Mouse (Mus musculus) heart, adult 2 months (tissue): Measurements from ENCODE around the gene Ttll13. TPM values are rescaled to one million over a fixed set of nuclear protein-coding genes. Genes with fewer than 3 reads are reported as not detected.

Experiments used
- DNase-seq, 2 experiments: peaks; one replicate each; pipeline ENCODE4 v3.0.0; 2021
- H3K27ac ChIP-seq: fragments of 200-600 bp; 2 replicates; pipeline ENCODE4 v1.8.1; 2022
- H3K27me3 ChIP-seq: fragments of 200-500 bp; 2 replicates; pipeline ENCODE4 v1.6.1; 2012; ENCODE audit warnings: mild to moderate bottlenecking, low read length, inconsistent platforms, mixed read lengths; ENCODE audit not compliant: control insufficient read depth, insufficient read depth
- H3K36me3 ChIP-seq: fragments of 200-500 bp; 2 replicates; pipeline ENCODE4 v1.6.1; 2012; ENCODE audit warnings: low read length, inconsistent platforms; ENCODE audit not compliant: control insufficient read depth, insufficient read depth
- H3K4me1 ChIP-seq: fragments of 200-500 bp; 2 replicates; pipeline ENCODE4 v1.6.1; 2011; ENCODE audit warnings: low read length; ENCODE audit not compliant: control insufficient read depth, insufficient read depth
- H3K4me3 ChIP-seq: fragments of 200-600 bp; 2 replicates; pipeline ENCODE4 v1.8.1; 2022
- H3K79me2 ChIP-seq: fragments of 200-500 bp; replicated peaks from 2 replicates; pipeline ENCODE4 v1.6.1; 2012; ENCODE audit warnings: mild to moderate bottlenecking, inconsistent platforms, low read length, moderate library complexity, mixed read lengths; ENCODE audit not compliant: control insufficient read depth, insufficient read depth
- H3K9ac ChIP-seq: fragments of 200-500 bp; 2 replicates; pipeline ENCODE4 v1.6.1; 2012; ENCODE audit warnings: low read depth, mild to moderate bottlenecking, control low read depth, inconsistent platforms, low read length, mixed read lengths
- CTCF ChIP-seq: fragments of 200-600 bp; IDR thresholded peaks from 2 replicates; pipeline ENCODE4 v1.8.1; 2022; ENCODE audit warnings: antibody characterized with exemption, mild to moderate bottlenecking, moderate library complexity
- EP300 ChIP-seq: fragments of 200-500 bp; IDR thresholded peaks from 2 replicates; pipeline ENCODE4 v1.6.1; 2011; ENCODE audit warnings: low read depth, low read length, control low read depth; ENCODE audit not compliant: insufficient read depth
- POLR2A ChIP-seq: fragments of 200-500 bp; IDR thresholded peaks from 2 replicates; pipeline ENCODE4 v1.6.1; 2011; ENCODE audit warnings: mild to moderate bottlenecking, low read depth, low read length, control low read depth; ENCODE audit not compliant: insufficient read depth
- WGBS: fragments of 180-500 bp; shearing (Covaris S2); methylation state at CpG from one replicate; pipeline ENCODE4 v1.1.7; 2018; 5-methylcytosine and 5-hydroxymethylcytosine counted together
- intact Hi-C: fragments of 180-260 bp; cut with DNase I; formaldehyde crosslinking; loops from one replicate; pipeline ENCODE4 v1.15.1; 2025
- long read RNA-seq: library from polyadenylated mRNA; stranded (forward); transcript quantifications from one replicate; pipeline ENCODE4 v2.0.0, GENCODE M21; 2021
- polyA plus RNA-seq: library from polyadenylated mRNA; depleted of rRNA; stranded (reverse); fragments of >200 nt; gene quantifications from 2 replicates; pipeline ENCODE4 v1.2.3, GENCODE M21; 2012; rRNA removed
- total RNA-seq, 2 experiments: library from RNA; stranded (reverse); gene quantifications; 2 replicates each; pipeline ENCODE4 v1.2.3; 2021

Gene Ttll13
- total RNA-seq (under 1 TPM; 0.23 to 0.39 TPM), polyA plus RNA-seq (0.20 and 0.23 TPM in 2 replicates)
- long read RNA-seq, partial matches to known transcripts = 0 of 1 reads
- long read RNA-seq, other reads (novel, unspliced or antisense) = 1 of 1 reads

DNA sequence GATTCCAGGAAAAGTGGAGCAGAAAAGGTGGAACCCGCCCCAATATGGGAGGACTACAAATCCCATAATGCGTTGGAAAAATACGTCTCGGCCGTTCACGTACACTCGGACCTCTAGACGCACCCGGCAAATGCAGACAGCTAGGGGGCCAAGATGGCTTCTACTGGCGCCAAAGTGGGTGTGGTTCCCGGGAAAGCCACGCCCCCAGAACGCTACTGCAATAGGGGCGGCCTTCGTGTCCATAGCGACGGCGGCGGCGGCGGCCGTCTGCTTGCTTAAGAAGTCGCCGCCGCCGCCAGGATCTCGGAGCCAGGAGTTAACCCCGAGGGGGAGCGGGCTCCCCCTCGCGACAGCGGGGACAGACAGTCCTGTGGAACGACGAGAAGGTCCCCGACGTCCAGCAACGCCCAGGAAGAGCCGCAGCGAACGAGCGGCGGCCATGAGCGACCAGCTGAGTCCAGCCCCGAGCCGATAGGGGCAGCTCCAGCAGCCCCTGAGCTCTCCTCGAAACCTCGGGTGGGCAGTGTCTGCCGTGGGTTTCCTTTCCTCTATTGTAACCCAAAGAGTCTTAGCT is at the start of gene Ttll13:
Gene Ttll13 (plus strand): TSS at position 229 of the 574 bp plus-strand sequence.
- TF ChIP-seq CTCF = peak; percentile 68
- TF ChIP-seq POLR2A = 0 out of 2 replicates have a peak, but pooled peaks have one; percentile 26
- TF ChIP-seq EP300 = peak; percentile 61; the same call in 1 of the 2 replicates
- H3K4me3 ChIP-seq = peak within 1 kb of the TSS; percentile 89
- no peaks in the 10 kb centered on the region for H3K36me3 ChIP-seq
- H3K4me1 ChIP-seq = no peaks in the 10 kb centered on the region
- intact Hi-C loops = loop anchor here (2.0 kb wide), 2 partner anchors 13 to 17 kb away; partner anchors contain the start of genes Cib1 and Gdpgp1
- H3K9ac ChIP-seq = peak within 1 kb of the TSS; percentile 65
- H3K27me3 ChIP-seq = no peaks in the 10 kb centered on the region; the same call in 1 of the 2 replicates
- H3K27ac ChIP-seq = peak within 1 kb of the TSS; percentile 78
- WGBS = under 1% methylated on average over 48 of the region's 48 CpGs
- peak; percentile 94 to 97 for DNase-seq
- H3K79me2 ChIP-seq = no peaks in the 10 kb centered on the region

DNA sequence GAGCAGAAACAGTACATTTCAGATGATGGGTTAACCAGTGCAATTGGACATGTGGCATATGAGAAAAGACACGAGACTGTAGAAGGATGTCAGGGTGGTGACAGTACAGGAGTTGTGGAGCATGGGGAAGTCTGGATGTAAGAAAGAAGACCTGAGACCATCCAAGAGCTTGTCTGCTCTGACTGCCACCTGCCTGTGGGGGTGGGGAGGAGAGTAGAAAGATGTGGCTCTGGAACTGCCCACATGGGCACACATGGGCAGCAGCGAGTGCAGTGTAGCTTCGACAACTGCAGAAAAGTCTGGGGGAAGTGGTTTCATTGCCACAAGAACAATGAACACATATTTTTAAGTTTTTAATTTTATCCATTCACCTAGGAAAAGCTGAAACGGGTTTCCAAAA is 48.8 kb upstream of the Ttll13 start:
- H3K4me1 ChIP-seq = peaks cover 7% of the 10 kb centered on the region; the same call in 1 of the 2 replicates
- H3K27ac ChIP-seq = no peak overlapping the region
- H3K79me2 ChIP-seq = no peaks in the 10 kb centered on the region
- TF ChIP-seq EP300 (no peak), POLR2A (no peak), CTCF (no peak)
- peak overlapping the region; percentile 85; the same call in 1 of the 2 replicates for H3K4me3 ChIP-seq
- H3K36me3 ChIP-seq = no peaks in the 10 kb centered on the region
- no peak for DNase-seq
- H3K9ac ChIP-seq = no peak overlapping the region
- H3K27me3 ChIP-seq = no peaks in the 10 kb centered on the region
- WGBS = 45% methylated on average over 4 of the region's 4 CpGs
- intact Hi-C loops = no loop called here

DNA sequence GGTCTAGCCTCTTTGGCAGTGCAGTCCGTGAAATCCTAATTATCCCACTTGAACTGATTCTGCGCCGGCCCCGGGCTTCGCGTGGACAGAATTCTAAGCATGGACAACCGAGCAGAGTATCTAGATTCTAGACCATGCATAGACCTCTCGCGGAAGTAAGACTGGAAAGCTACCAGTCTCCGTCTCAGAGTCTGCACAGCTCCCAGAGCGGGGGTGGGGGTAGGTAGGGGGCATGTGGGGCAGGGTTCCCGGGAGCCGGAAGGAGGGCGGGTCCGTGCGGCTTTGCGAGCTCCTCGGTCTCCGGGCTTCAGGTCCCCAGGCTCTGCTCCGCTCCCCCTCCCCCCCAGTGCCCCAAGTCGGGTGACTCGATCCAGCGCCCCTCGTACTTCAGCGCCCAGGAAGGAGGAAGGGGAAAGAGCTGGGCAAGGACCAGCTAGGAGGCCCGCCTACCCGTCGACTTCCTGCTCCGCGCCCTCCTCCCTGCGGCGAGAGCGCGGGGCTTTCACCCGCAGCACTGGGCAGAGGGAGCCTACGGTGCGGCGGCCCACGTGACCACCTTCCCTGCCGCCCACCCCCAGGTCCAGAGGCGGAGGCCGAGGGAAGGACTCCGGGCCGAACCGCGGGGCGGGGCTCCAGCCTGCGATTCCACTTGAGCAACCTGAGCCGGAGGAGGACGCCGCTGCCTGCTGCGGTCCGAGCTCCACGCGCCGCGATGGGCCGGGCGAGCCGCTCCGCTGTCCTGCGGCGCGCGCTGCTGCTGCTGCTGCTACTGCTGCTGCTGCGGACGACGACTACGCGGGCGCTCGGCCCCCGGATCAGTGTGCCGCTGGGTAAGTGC is 48.0 kb upstream of the Ttll13 start:
- H3K4me1 ChIP-seq = peaks cover 9% of the 10 kb centered on the region; the same call in 1 of the 2 replicates
- WGBS = 2% methylated on average over 72 of the region's 74 CpGs

DNA sequence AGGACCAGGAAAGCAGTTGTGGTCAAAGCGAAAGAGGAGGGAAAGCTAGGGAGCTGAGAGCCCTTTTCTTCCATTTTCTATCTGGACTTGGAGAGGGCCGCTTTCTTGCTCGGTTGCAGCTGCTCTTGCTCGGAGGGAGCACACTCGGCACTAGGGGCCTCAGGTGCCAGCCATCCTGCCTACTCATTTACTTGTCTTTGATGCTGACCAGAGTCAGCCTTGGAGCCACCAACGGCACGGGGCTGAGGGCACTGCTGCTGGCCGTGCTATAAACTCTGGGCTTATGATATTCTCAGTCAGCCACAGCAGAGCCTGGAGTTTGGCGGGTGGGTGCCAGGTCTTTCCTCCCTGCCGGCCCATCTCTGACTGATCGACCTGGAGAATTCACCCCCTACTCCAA is 47.3 kb upstream of the Ttll13 start:
- H3K27me3 ChIP-seq = no peaks in the 10 kb centered on the region
- WGBS = 11% methylated on average over 11 of the region's 11 CpGs
- H3K27ac ChIP-seq = peak overlapping the region; percentile 75
- intact Hi-C loops = loop anchor here (2.0 kb wide), 1 partner anchor 16 kb away; no protein-coding TSS in a partner anchor
- TF ChIP-seq CTCF = no peak
- TF ChIP-seq EP300 = no peak
- TF ChIP-seq POLR2A = no peak
- DNase-seq = no peak
- H3K9ac ChIP-seq = peak overlapping the region; percentile 81
- H3K79me2 ChIP-seq = no peaks in the 10 kb centered on the region
- H3K36me3 ChIP-seq = no peaks in the 10 kb centered on the region
- peaks cover 9% of the 10 kb centered on the region; the same call in 1 of the 2 replicates for H3K4me1 ChIP-seq
- H3K4me3 ChIP-seq = peak overlapping the region; percentile 85

More for the DNA sequence above, 48.0 kb upstream of the Ttll13 start:
- Histone ChIP-seq H3K27me3 (no peaks in the 10 kb centered on the region), H3K27ac (peak overlapping the region; percentile 75), H3K4me3 (peak overlapping the region; percentile 85), H3K79me2 (no peaks in the 10 kb centered on the region), H3K36me3 (no peaks in the 10 kb centered on the region), H3K9ac (peak overlapping the region; percentile 81)
- intact Hi-C loops = loop anchor here (2.0 kb wide), 1 partner anchor 17 kb away; no protein-coding TSS in a partner anchor
- TF ChIP-seq EP300 (no peak), CTCF (no peak), POLR2A (no peak)
- DNase-seq = peak; percentile 84 to 87

DNA sequence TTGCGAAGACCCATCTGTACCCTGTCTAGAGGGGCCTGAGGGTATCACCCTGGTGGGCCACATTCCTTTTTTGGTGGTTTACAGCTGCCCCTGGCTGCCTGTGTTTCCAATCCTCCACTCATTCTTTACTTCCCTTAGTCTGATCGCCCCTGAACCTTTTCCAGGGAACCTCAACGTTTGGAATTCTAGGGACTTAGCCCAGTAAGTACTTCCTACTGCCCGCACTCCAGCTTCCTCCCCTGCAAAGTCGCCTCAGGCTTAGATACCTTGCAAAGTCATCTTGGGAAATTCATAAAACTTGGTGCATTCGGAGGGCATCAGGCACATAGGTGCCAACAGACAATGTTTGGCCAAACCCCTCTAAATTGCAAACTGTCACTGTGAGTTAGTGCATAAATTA is 46.9 kb upstream of the Ttll13 start:
- 51% methylated on average over 6 of the region's 6 CpGs for WGBS

More for the DNA sequence above, 46.9 kb upstream of the Ttll13 start:
- Histone ChIP-seq H3K79me2 (no peaks in the 10 kb centered on the region), H3K4me1 (peaks cover 9% of the 10 kb centered on the region; the same call in 1 of the 2 replicates), H3K36me3 (no peaks in the 10 kb centered on the region), H3K9ac (no peak overlapping the region; the same call in 1 of the 2 replicates), H3K27me3 (no peaks in the 10 kb centered on the region), H3K27ac (no peak overlapping the region), H3K4me3 (peak overlapping the region; percentile 85)
- DNase-seq = no peak
- intact Hi-C loops = loop anchor here (2.0 kb wide), 1 partner anchor 16 kb away; no protein-coding TSS in a partner anchor
- no peak for TF ChIP-seq POLR2A
- no peak for TF ChIP-seq CTCF
